8 mouse cellular contexts compared by ENCODE assay signal in the genomic region with DNA sequence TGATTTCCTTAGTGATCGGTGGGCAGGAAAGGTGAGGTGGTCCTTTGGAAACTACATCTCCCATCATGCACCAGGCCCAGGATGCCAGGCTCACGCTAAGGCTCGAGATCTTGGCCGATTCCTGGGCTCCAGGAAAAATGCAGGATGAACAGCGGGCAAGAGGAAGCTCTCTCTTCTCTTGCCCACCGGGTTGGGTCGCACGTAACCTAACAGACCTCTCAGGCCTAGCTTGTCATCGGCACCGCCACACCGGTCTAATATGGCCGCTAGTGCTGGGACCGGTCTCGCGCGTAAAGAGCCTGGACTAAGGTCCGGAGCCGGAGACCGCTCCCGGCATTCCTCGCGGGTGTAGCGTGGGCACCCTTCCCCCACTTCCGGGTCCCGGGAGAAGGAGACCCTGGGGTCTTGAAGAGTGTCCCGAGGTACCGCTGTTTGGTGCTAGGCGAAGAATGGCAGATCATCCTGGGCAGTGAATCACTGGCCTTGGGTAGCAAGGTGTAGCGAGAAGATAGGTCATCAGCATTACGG. TPM values are rescaled to one million over a fixed set of nuclear protein-coding genes. Genes with fewer than 3 reads are reported as not detected.
DNase-seq lines count a peak whose midpoint lies in the region; ATAC-seq and TF ChIP-seq lines count a peak whose summit lies in the region.

Gene Thtpa, plus strand, starts transcription at position 81 of the 528 bp plus-strand sequence.

- peak; percentile 42 for ATAC-seq in forebrain, postnatal 0 days
- peak; percentile 38 to 42; a peak in 2 of 4 replicates for ATAC-seq in hematopoietic stem cell, adult 5-6 weeks (replicated peaks in 1 of 2; ENCODE audit: insufficient read depth in 1 of 2, low FRiP score in 2 of 2, low TSS enrichment in 1 of 2, low read depth in 1 of 2, poor library complexity in 2 of 2, severe bottlenecking in 2 of 2)

- under 1% methylated on average over 30 of the region's 30 CpGs for WGBS in forebrain, postnatal 0 days

- H3K4me2 ChIP-seq in forebrain, postnatal 0 days (ENCODE audit: low read depth): peak within 1 kb of the TSS; percentile 81

- peak within 1 kb of the TSS; percentile 77 for H3K27ac ChIP-seq in forebrain, postnatal 0 days (ENCODE audit: low read depth, low read length)

- H3K4me1 ChIP-seq in forebrain, postnatal 0 days (ENCODE audit: insufficient read depth): peaks cover 40% of the 10 kb centered on the region

- peak within 1 kb of the TSS; percentile 44 for H3K4me3 ChIP-seq in forebrain, postnatal 0 days (ENCODE audit: low read depth, low read length)

- no peak for TF ChIP-seq CTCF in forebrain, postnatal 0 days (IDR thresholded peaks at IDR 0.05; ENCODE audit: low read depth)

- DNase-seq in MEL-GATA-1-ER (ENCODE audit: extremely low read depth, low read depth): peak; percentile 60
- DNase-seq in cerebellum, adult 18-20 months: peak; percentile 86 to 89
- peak; percentile 84 for DNase-seq in forebrain, postnatal 0 days
- DNase-seq in layer of hippocampus, adult 9-11 months: peak; percentile 72
- DNase-seq in lung, postnatal 10 days: peak; percentile 86
- peak; percentile 81 for DNase-seq in ovary, postnatal 36 days (ENCODE audit: low spot score)
- DNase-seq in urinary bladder, adult 2 months (ENCODE audit: low spot score): peak; percentile 76

- peaks cover 2% of the 10 kb centered on the region; the same call in 1 of the 2 replicates for H3K36me3 ChIP-seq in forebrain, postnatal 0 days (ENCODE audit: insufficient read depth)

- H3K9me3 ChIP-seq in forebrain, postnatal 0 days (ENCODE audit: low read length): no peaks in the 10 kb centered on the region

- H3K27me3 ChIP-seq in forebrain, postnatal 0 days (ENCODE audit: insufficient read depth, low read length): no peaks in the 10 kb centered on the region

- H3K9ac ChIP-seq in forebrain, postnatal 0 days: peak within 1 kb of the TSS; percentile 66

RNA-seq across cellular contexts. Expression of gene Thtpa, which starts in this region (rescaled TPM):
- 49.0 and 55.2 TPM in 2 replicates for total RNA-seq in forebrain, postnatal 0 days (2014; rRNA removed)
- polyA plus RNA-seq in forebrain, postnatal 0 days (2015; fragmentation: Nextera tagmentation; extraction: Ambion mirVana): 47.2 and 48.0 TPM in 2 replicates
- total RNA-seq in hematopoietic stem cell, adult 5-6 weeks (2017): 9.0 and 17.9 TPM in 2 replicates
- 6.6 and 11.6 TPM in 2 replicates for polyA plus RNA-seq in urinary bladder, adult 2 months (2012; rRNA removed)

Comparison
In these comparisons a context has a peak if more than half of its experiments do, and no peak if none do; other contexts are left out.
1. Peak in every context shown above with its lines: DNase-seq, ATAC-seq, H3K4me3 ChIP-seq and H3K27ac ChIP-seq.